Mouse (Mus musculus): ENCODE measurements at regions not wholly inside any gene's neighbourhood (a gene's known extent, or its start where the extent isn't known, plus 50 kb on each side); places are given as distances from the start of the nearest gene placed in this dataset.

DNA sequence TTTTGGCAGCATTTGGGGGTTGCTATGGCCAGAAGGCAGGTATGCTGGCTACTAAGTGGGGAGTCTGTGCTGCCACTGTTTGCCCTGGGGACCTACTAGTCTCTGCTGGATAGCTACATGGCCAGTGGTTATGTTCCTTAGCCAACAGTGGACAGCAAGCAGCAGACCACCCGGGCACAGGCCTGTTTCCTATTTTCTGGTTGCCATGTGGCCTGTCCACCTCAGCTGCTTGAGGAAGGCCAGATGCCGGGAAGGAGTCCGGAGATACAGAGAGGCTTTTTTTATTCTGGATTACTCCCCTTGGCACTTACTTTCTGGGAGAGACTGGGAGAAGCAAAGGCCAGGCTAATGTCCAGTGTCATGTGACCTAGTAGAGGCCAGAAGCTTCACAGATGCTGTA, 219.4 kb downstream of the 1500009L16Rik start:
- no peak for ATAC-seq
- H3K36me3 ChIP-seq (ENCODE audit: insufficient read depth) = no peaks in the 10 kb centered on the region
- no peak overlapping the region for H3K9ac ChIP-seq
- no peak for TF ChIP-seq CTCF (IDR thresholded peaks at IDR 0.05; ENCODE audit: low read depth)
- H3K27ac ChIP-seq (ENCODE audit: low read depth, low read length) = no peak overlapping the region
- H3K4me2 ChIP-seq (ENCODE audit: low read depth) = no peak overlapping the region
- H3K27me3 ChIP-seq (ENCODE audit: insufficient read depth, low read length) = no peaks in the 10 kb centered on the region
- H3K4me1 ChIP-seq (ENCODE audit: insufficient read depth) = no peaks in the 10 kb centered on the region
- no peaks in the 10 kb centered on the region for H3K9me3 ChIP-seq (ENCODE audit: low read length)
- H3K4me3 ChIP-seq (ENCODE audit: low read depth, low read length) = no peak overlapping the region
- DNase-seq = no peak
- 87% methylated on average over 3 of the region's 3 CpGs for WGBS

DNA sequence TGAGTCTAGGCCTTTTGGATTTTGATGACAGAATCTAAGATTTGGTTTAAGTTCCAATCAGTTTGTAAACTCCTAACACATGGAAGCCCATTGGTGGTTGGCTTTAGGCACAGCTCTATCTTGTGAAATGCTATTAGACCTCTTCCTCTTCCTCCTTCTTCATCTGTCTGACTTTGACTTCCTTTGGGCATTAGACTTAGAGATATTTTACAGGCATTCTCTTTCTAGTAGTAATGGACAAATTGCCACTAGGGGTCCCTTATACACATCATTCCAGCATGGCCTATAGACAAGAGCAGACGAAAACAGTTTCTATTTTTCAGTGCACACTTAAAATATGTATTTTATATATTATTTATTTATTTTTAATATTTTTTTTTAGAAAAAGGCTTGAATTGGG, 221.5 kb downstream of the 1500009L16Rik start:
- H3K36me3 ChIP-seq (ENCODE audit: insufficient read depth) = no peaks in the 10 kb centered on the region
- TF ChIP-seq CTCF (IDR thresholded peaks at IDR 0.05; ENCODE audit: low read depth) = no peak
- no peak overlapping the region for H3K27ac ChIP-seq (ENCODE audit: low read depth, low read length)
- no peak overlapping the region for H3K4me3 ChIP-seq (ENCODE audit: low read depth, low read length)
- H3K27me3 ChIP-seq (ENCODE audit: insufficient read depth, low read length) = no peaks in the 10 kb centered on the region
- WGBS = 90% methylated on average over 1 of the region's 1 CpGs
- H3K4me2 ChIP-seq (ENCODE audit: low read depth) = no peak overlapping the region
- H3K9me3 ChIP-seq (ENCODE audit: low read length) = no peaks in the 10 kb centered on the region
- no peak for ATAC-seq
- no peak overlapping the region for H3K9ac ChIP-seq
- no peak for DNase-seq
- no peaks in the 10 kb centered on the region for H3K4me1 ChIP-seq (ENCODE audit: insufficient read depth)

DNA sequence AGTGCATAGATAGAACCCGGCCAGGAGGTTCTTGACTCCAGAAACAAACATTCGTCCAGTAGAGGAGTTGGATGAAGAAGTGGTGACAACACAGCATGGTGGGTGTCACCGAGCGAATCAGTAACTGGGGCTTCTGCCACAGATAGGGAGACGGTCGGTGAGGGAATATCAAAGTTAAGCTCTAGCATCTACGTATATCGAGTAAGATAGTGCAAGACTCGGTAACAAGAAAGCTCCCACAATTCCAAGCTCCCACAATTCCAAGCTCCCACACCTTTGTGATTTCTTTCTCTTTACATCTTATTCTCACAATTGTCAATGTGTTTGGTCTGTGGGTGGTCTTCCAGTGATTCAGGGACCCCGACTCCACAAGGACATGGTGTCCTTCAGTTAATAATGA, 222.2 kb downstream of the 1500009L16Rik start:
- H3K9ac ChIP-seq = no peak overlapping the region
- H3K4me3 ChIP-seq (ENCODE audit: low read depth, low read length) = no peak overlapping the region
- no peak overlapping the region for H3K27ac ChIP-seq (ENCODE audit: low read depth, low read length)
- 93% methylated on average over 10 of the region's 10 CpGs for WGBS
- H3K4me2 ChIP-seq (ENCODE audit: low read depth) = no peak overlapping the region
- no peak for DNase-seq
- no peak for TF ChIP-seq CTCF (IDR thresholded peaks at IDR 0.05; ENCODE audit: low read depth)
- H3K9me3 ChIP-seq (ENCODE audit: low read length) = no peaks in the 10 kb centered on the region
- no peak for ATAC-seq
- no peaks in the 10 kb centered on the region for H3K4me1 ChIP-seq (ENCODE audit: insufficient read depth)
- H3K36me3 ChIP-seq (ENCODE audit: insufficient read depth) = no peaks in the 10 kb centered on the region
- no peaks in the 10 kb centered on the region for H3K27me3 ChIP-seq (ENCODE audit: insufficient read depth, low read length)

DNA sequence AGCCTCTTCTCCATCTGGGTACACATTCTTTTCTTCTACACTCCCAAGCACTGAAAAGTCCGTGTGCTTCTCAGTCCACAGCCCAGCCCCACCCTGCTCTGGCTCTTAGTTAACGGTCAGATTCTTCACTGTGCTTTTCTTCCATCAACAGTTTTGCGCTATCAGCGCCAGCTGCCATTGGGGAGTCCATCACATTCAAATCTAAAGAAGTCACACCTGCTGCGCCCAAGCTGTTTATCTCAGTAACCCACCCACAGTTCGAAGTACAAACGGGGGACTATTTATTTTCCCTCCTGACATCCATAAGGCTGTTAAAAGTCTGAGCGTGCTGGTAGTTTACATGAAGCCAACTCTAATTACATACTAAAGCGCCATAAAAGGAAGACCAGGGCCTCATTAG, 222.8 kb downstream of the 1500009L16Rik start:
- H3K4me2 ChIP-seq (ENCODE audit: low read depth) = no peak overlapping the region
- no peak overlapping the region for H3K4me3 ChIP-seq (ENCODE audit: low read depth, low read length)
- H3K36me3 ChIP-seq (ENCODE audit: insufficient read depth) = no peaks in the 10 kb centered on the region
- DNase-seq (no peak), ATAC-seq (no peak)
- H3K9me3 ChIP-seq (ENCODE audit: low read length) = no peaks in the 10 kb centered on the region
- H3K27me3 ChIP-seq (ENCODE audit: insufficient read depth, low read length) = no peaks in the 10 kb centered on the region
- WGBS = 80% methylated on average over 9 of the region's 9 CpGs
- no peak for TF ChIP-seq CTCF (IDR thresholded peaks at IDR 0.05; ENCODE audit: low read depth)
- no peak overlapping the region for H3K27ac ChIP-seq (ENCODE audit: low read depth, low read length)
- H3K4me1 ChIP-seq (ENCODE audit: insufficient read depth) = no peaks in the 10 kb centered on the region
- no peak overlapping the region for H3K9ac ChIP-seq

DNA sequence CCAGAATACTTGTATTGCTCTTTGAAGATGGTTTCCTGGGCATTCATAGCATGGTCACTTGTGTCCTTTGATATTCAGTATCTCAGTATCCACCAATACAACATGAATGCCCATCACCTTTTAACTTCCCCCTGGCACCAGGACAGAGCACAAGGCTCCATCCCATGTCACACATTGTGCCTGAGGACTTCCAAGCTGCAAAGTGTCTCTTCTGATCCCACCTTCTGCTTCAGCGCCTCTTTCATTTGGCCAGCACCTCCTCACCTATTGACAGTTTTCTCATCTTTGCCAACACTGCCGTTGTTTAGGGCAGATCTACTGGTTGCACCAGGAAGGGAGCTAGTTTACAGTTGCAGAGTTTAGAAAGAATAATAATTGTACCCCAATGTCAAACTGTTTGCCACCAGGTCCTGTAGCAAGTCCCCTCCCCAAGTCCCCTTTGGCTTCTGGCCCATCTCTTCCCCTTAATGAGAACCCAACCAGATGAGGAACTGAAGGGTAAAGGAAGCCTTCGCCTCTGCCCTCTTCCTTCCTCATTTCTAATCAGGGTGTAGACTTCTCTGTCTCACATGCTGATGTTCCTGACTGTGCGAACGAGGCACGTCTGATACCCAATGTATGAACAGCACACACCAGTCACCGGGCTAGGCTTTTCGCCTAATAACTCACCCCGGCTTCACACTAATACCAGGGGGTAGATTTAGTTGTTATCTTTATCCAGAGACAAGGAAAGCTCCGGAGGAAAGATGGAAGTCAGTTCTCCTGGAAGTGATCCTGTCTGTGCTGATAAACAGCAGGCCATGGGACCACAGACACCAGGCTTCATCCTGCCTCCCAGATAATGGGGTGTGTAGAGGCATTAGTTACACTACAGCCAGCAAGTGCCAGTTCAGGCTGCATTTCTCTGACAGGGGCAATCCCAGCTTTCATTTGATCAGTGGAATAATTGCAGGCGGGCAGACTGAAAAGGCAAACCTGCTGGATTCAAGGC, 223.8 kb downstream of the 1500009L16Rik start:
- Histone ChIP-seq H3K27ac (ENCODE audit: low read depth, low read length) (no peak overlapping the region), H3K4me1 (ENCODE audit: insufficient read depth) (no peaks in the 10 kb centered on the region), H3K9ac (no peak overlapping the region), H3K36me3 (ENCODE audit: insufficient read depth) (no peaks in the 10 kb centered on the region), H3K4me2 (ENCODE audit: low read depth) (no peak overlapping the region), H3K4me3 (ENCODE audit: low read depth, low read length) (no peak overlapping the region), H3K27me3 (ENCODE audit: insufficient read depth, low read length) (no peaks in the 10 kb centered on the region), H3K9me3 (ENCODE audit: low read length) (no peaks in the 10 kb centered on the region)
- ATAC-seq = no peak
- no peak for DNase-seq
- WGBS = 74% methylated on average over 11 of the region's 11 CpGs
- TF ChIP-seq CTCF (IDR thresholded peaks at IDR 0.05; ENCODE audit: low read depth) = no peak

DNA sequence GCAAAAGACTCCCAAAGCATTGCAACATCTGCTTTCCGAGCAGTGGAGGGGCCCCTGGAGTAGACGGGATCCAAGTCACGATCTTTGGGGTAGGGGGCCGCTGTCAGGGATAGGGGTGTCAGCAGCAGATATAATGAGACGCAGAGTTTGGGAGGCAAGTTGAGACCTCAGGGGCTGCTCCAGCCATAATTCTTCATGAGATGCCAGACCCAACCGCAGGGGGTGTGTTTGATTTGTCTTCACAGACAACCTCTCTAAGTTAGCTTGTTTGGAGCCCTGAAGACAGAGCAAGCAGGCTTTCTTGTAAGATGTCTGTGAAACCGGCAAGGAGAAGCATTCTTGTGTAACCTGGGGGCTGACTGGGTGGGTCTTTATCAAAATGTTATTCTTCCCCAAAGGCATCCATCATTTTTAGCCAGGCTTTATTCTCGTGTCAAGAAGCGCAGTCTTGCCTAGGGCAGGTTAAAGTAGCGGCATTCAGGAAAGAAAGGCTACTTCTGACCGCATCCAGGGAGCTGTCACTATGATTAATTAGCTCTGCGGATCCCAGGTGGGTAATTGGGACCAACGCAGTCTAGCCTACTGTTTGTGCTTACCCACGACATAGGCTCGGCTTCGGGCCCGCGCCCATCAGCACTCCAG, 234.6 kb downstream of the 1500009L16Rik start:
- 46% methylated on average over 18 of the region's 18 CpGs for WGBS

DNA sequence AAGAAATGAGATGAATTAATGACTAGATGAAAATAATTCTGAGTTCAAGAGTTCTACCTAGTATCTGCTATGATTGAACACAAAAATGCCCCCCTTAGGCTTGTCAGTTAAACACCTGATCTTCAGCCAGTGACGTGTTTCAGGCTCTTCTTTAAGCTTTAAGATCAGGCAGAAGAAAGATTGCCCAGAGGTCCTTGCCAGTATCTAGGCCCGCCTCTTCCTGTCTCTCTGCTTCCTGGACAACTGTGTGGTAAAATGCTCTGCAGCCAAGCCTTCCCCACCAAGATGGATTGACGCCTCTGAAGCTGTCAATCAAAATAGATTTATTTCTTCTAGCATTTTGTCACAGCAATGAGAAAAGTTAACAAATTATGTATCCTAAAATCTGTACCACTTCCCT, 235.7 kb downstream of the 1500009L16Rik start:
- DNase-seq (no peak), ATAC-seq (no peak)
- TF ChIP-seq CTCF (IDR thresholded peaks at IDR 0.05; ENCODE audit: low read depth) = no peak
- H3K27me3 ChIP-seq (ENCODE audit: insufficient read depth, low read length) = no peaks in the 10 kb centered on the region
- H3K4me3 ChIP-seq (ENCODE audit: low read depth, low read length) = no peak overlapping the region
- H3K4me2 ChIP-seq (ENCODE audit: low read depth) = no peak overlapping the region
- no peaks in the 10 kb centered on the region for H3K9me3 ChIP-seq (ENCODE audit: low read length)
- no peak overlapping the region for H3K27ac ChIP-seq (ENCODE audit: low read depth, low read length)
- H3K9ac ChIP-seq = no peak overlapping the region
- no peaks in the 10 kb centered on the region for H3K36me3 ChIP-seq (ENCODE audit: insufficient read depth)
- 77% methylated on average over 3 of the region's 3 CpGs for WGBS
- no peaks in the 10 kb centered on the region for H3K4me1 ChIP-seq (ENCODE audit: insufficient read depth)

More for the DNA sequence above, 234.6 kb downstream of the 1500009L16Rik start:
- DNase-seq = no peak
- no peak overlapping the region for H3K4me2 ChIP-seq (ENCODE audit: low read depth)
- TF ChIP-seq CTCF (IDR thresholded peaks at IDR 0.05; ENCODE audit: low read depth) = no peak
- no peaks in the 10 kb centered on the region for H3K36me3 ChIP-seq (ENCODE audit: insufficient read depth)
- H3K9ac ChIP-seq = no peak overlapping the region
- H3K4me1 ChIP-seq (ENCODE audit: insufficient read depth) = no peaks in the 10 kb centered on the region
- no peak overlapping the region for H3K4me3 ChIP-seq (ENCODE audit: low read depth, low read length)
- H3K27ac ChIP-seq (ENCODE audit: low read depth, low read length) = no peak overlapping the region
- H3K27me3 ChIP-seq (ENCODE audit: insufficient read depth, low read length) = no peaks in the 10 kb centered on the region
- no peaks in the 10 kb centered on the region for H3K9me3 ChIP-seq (ENCODE audit: low read length)
- no peak for ATAC-seq

Data from forebrain, postnatal 0 days (tissue).